Mouse (Mus musculus) gastrocnemius, adult 18-20 months (tissue): ENCODE results near the gene Narfl. TPM values are rescaled to one million over a fixed set of nuclear protein-coding genes. Genes with fewer than 3 reads are reported as not detected.
"Not testable (repeated sequence)": the region's sequence is repeated elsewhere in the genome, so short reads cannot be mapped to it uniquely, and the experiment has no call there.

Experiments used
- DNase-seq: peaks from one replicate; pipeline ENCODE4 v3.0.0; 2021; ENCODE audit warnings: low spot score
- total RNA-seq, 2 experiments: library from RNA; stranded (reverse); gene quantifications; 2 replicates each; pipeline ENCODE4 v1.2.3; 2021

The Narfl gene
- total RNA-seq, 2 experiments from 2014 or later: 27.3 to 29.2 TPM

DNA sequence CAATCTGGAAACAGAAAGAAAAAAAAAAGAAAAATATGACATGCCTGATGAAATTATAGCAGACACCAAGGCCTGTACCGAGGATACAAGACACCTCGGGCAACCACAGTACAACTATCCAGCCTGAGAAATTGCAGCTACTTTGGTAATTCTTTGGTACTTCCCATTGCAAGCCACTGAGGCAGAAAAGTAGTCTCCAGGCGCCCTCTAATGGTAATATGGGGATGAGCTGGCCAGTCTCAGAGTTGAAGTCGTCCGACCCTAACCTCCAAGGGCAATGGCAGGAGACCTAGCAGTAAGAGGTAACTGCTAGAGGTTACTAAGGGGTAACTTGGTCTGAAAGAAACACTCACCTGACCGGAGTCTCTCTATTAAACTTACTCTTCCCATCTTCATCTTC, 27.5 kb downstream of the Narfl start:
- peak; percentile 78 for DNase-seq

DNA sequence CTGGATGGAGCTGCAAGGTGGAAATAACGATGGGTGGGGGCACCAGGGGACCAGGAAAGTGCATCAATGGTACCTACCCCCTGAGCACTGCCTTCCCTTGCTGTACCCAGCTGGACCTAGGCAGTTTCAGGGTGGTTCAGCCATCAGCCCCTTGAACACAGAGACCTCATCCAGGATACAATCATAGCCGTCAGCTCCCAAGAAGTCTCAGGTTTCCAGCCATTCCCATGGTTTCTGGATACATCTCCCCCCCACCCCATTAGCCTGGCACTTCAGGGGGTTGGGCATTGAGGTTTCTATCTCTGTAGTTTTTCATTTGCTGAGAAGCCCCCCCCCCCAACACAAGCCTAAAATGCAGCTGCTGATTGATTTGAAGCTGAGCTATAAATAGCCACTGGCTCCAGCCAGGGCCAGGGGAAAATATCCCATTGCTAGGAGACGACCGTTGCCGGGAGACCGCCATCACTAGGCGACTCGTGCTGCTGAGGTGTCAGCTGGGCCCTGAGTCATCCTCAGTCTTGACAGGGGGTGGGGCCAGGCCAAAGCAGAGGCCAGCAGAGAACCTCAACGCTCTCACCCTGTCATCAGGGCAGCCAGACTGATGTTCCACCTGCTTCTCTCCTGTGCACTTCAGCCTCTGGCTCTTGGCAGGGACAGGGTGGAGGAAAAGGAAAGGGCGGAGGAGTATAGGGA, 29.4 kb downstream of the Narfl start:
- DNase-seq: peak; percentile 27

DNA sequence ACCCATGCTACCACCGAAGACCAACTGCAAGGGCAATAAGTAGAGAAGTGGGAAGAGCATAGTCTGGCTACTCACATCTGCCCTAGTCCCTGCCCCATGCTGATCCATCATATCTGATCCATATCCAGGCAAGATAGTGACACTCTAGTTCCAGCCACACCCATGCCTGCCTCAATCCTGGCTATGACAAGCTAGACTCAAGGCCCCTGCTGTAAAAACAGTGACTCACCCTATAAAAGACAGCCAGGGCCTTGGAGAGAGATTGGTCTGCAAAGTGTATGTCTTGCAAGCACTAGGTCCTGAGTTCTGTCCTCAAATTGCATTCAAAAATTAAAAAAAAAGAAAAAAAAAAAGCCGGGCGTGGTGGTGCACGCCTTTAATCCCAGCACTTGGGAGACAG, 32.9 kb downstream of the Narfl start:
- no peak for DNase-seq

DNA sequence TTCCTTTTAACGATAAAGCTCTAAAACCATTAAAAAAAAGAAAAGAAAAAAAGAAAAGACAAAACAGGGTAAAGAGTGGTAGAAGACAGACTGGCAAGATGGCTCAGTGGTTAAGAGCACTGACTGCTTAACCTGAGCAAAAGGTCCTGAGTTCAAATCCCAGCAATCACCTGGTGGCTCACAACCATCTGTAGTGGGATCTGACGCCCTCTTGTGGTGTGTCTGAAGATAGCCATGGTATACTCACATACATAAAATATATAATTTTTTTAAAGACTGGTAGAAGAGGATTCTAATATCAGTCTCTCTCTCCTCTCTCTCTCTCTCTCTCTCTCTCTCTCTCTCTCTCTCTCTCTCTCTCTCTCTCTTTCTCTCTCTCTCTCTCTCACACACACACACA, 33.9 kb downstream of the Narfl start:
- not testable (repeated sequence) for DNase-seq

DNA sequence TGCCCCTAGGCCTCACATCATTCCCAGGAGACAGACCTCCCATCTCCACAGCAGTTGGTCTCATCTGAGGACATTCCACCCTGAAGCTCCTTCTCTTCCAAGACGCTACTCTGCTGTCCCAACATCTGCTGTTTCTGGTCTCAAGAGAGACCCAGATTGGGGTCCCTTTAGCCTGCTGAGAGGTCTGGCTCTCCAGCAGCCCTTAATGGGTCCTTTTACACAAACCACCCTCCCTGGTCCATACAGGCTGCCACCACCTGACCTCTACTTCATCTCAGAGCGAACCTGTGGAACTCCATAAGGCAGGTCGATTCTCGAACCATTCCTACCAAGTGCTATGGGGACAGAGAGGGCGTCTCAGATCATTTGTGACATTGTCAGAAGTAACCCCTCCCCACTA, 34.5 kb downstream of the Narfl start:
- DNase-seq: no peak

DNA sequence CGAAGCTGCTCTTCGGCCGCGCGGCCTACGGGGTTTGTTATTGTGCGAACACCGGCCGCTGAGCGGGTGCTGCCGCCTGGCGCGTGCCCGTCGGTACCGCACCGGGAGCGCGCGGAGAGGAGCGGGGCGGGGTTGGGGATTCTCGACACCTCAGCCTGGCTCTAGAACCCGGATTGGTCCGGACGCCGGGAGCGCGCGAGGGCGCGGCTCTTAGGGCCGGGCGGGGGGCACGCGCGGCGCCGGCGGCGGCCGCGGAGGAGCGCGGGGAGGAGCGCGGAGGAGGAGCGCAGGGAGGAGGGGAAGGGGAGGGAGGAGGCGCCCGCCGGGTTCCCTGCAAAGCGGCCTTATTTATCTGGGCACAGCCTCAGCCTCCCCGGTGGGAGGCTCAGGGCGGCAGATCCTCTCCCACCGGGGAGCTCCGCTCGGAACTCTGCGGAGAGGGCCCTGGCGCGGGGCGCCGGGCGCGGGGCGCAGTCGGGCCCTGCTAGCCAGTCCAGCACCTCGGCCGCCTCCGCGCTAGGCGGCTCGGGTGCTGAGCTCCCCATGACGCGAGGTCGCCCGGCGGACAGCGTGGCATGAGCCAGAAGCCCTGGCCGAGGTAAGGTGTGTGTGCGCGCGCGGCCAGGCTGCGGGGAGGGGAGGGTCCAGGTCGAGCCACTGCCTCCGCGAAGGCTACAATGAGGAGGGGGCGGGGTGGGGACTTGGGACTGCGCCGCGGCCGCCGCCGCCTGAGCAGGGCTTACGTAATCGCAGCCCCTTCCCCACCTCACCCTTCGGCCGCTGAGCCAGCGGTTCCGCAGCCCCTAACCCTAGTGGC, 35.4 kb downstream of the Narfl start, which contains the start of gene Fbxl16:
TSS of gene Fbxl16 (plus strand) at position 297 of the 817 bp plus-strand sequence.
- DNase-seq: no peak

DNA sequence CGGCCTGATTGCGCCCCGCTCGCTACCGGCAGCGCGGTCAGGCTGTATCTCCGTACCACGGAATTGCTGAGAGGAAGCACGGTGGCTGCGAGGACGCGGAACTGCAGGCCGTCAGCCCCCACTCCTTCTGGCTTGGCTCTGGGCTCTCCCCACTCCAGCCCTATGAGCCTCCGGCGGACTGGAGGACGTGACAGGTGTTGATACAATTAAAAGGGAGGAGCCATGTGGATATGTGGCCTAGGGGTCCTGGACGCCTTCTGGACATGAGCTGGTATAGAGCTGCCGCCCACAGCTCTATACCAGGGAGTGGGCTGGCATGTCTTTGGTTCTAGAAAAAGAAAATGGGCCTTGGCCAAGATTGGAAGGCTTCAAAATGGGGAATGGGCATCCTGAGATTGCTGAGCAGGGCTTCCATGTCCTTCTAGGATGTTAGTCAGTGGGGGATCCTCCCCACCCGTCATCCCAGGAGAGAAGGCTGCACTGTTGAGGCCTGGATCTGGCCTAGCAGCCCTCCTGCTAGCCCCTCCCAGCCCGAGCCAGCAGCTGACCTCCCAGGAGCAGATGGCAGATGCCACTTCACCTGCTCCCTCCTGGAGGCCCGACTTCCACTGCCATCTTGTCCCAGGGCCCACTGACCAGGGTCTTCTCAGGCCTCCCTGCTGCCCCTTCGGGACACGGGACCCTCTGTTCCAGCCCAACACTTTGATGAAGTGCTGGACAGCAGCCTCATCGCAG, 36.2 kb downstream of the Narfl start:
- DNase-seq: no peak

DNA sequence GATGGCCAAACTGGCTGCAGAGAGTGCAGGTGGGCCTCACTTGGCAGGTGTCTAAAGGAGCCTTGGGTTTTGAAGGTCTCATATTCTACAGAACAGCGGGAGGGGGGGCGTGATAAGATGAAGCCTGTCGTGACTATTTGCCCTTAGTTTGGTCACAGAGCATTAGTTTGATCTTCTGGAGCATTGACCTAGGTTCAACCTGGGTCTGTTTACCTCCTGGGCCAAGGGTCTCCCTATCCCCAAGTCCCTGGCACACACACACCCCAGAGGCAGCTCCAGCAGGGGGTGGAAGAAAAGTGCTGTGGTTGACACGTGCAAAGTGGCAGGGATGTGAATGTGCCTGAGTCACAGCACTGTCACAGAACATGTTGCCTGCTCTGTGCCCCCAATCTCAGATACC, 37.3 kb downstream of the Narfl start:
- DNase-seq: no peak

DNA sequence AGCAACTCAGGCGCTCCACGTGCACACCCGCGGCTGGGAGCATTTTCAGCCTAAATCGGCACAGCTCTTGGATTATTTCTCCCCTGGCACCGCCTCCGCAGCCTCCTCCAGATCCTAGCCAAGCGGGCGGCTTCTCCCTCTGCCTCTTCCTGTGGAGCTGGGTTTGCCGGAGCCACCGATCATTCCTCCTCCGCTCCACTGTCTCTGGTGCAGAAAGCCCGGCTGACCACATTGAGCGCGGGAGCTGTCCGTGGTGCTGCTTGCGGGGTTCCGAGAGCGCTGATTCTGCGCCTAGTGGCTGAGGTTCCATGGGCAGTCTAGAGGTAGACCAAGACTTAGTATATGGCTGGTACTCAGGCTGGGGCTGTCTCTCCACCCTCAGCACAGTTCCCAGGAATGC, 39.9 kb downstream of the Narfl start:
- peak; percentile 71 for DNase-seq

DNA sequence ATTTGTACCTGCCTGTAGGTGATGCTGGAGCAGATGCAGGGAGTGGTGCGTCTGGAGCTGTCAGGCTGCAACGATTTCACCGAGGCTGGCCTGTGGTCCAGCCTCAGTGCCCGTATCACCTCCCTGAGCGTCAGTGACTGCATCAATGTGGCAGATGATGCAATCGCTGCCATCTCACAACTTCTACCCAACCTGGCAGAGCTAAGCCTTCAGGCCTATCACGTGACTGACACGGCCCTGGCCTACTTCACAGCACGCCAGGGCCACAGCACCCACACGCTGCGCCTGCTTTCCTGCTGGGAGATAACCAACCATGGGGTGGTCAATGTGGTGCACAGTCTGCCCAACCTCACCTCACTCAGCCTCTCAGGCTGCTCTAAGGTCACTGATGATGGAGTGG, 44.1 kb downstream of the Narfl start:
- DNase-seq: no peak

DNA sequence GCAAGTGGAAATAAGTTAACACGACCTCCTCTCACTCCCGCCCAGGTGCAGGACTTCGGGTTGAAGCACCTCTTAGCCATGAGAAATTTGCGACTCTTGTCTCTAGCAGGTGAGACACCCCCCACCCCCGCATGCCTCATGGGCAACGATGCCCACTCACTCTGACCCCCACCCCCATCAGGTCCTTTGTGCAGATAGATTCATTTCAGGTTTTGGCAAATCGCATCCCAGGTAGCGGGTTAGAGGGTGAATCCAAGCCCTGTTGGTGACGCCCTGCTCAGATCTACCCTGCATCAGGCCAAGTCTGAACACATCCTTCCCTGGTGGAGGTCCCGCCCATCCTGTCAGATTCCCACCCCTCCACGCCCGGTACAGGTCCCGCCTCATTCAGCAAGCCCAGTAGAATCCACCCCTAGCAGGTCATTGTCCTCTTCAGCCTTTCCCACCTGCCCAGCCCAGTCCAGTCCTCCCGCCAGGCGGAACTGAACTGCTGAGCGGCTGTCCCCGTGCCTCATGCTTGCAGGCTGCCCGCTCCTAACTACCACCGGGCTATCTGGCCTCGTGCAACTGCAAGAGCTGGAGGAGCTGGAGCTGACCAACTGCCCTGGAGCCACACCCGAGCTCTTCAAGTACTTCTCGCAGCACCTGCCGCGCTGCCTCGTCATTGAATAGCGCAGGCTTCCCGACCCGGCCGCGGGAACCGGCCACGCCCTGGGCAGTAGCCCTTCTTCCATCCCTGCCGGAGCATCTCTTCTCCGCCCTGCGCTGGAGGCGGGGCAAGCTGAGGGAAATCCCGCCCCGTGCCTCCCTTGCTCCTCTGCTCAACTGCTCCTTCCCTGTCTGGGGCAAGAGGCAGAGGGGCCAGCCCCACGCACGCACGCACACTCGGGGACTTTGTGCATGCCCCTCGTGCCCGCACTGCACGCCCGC, 45.5 kb downstream of the Narfl start:
- DNase-seq: no peak

DNA sequence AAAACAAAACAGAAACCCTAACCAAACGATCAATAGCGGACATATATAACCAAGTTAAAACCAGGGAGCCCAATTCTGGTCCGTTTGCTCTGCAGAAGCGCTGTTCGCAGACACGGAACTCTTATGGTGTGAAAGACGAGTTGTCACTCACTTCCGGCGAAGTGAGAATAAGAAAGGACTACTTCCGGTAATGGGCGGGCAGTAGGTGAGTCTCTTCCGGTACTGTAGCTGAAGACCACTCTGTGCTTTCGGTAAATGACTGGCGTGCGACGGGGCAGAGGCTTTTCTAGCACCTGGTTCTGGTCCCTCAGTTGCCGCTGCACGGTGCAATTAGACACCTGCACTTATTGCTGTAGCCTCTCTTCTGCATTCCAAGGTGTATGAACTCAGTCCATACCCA, 49.9 kb downstream of the Narfl start, which contains the start of gene Wdr24:
TSS of gene Wdr24 (plus strand) at position 176 of the 400 bp plus-strand sequence.
- peak; percentile 84 for DNase-seq

DNA sequence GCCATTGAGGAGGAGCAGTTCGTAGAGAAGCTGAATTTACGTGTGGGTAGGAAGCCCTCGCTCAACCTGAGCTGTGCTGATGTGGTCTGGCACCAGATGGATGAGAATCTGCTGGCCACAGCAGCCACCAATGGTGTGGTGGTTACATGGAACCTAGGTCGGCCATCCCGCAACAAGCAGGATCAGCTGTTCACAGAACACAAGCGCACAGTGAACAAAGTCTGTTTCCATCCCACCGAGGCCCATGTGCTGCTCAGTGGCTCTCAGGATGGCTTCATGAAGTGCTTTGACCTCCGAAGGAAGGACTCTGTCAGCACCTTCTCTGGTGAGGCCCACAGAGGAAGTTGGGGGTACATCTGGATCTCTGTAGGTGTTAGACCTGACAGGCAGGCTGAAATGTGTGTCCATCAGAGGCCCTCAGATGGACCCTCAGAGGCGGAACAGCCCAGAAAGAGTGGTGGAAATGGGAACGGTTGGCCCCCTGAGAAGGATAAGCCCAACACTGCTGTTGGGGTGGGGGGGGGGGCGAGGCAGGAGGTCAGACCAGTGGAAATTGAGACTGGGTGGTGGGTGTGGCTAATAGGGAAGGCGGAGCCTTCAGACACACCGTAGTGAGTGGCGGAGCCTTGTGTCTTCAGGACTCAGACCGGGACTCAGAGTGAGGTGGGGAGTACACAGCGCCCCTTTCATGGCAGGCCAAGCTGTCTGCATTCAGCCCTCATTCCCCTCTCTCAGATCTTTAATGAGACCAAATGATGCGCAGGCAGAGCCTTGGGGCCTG, 51.0 kb downstream of the Narfl start:
- no peak for DNase-seq

DNA sequence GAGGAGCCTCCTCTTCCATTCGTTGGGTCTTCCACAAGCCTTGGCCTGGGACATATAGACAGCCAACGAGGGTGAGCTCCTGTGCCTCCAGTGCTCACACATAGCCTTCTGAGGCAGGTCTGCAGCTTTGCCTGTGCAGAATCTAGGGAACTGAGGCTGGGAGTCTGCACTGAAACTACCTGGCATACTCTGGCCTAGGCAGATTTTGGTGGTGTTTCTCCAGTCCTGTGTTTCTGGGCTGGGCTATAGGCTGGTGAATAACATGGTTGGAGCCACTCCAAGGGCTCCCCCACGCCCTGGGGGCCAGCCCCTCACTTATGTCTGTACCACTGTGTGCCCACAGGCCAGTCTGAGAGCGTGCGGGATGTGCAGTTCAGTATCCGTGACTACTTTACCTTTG, 51.7 kb downstream of the Narfl start:
- no peak for DNase-seq

DNA sequence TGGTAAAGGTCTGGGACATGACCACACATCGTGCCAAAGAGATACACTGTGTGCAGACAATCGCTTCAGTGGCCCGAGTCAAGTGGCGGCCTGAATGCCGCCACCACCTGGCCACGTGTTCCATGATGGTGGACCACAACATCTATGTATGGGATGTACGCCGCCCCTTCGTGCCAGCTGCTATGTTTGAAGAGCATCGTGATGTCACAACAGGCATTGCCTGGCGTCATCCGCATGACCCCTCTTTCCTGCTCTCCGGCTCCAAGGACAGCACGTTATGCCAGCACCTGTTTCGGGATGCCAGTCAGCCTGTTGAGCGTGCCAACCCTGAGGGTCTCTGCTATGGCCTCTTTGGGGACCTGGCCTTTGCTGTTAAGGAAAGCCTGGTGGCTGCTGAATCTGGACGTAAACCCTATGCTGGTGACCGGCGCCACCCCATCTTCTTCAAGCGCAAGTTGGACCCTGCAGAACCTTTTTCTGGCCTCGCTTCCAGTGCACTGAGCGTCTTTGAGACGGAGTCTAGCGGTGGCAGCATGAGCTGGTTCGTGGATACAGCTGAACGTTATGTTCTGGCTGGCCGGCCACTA, 52.5 kb downstream of the Narfl start:
- no peak for DNase-seq

DNA sequence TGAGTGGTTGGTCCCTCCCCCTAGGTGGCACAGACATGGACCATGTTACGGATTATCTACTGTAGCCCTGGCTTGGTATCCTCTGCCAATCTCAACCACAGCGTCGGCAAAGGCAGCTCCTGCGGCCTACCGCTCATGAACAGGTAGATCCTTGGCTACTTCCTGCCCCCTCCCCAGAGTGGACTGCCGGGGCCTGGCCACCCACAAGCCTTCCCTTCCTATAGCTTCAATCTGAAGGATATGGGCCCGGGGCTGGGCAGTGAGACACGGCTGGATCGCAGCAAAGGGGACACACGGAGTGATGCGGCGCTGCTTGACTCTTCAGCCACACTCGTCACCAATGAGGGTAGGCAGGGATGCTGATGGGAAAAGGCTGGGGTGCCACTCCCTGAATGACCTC, 53.4 kb downstream of the Narfl start:
- no peak for DNase-seq

DNA sequence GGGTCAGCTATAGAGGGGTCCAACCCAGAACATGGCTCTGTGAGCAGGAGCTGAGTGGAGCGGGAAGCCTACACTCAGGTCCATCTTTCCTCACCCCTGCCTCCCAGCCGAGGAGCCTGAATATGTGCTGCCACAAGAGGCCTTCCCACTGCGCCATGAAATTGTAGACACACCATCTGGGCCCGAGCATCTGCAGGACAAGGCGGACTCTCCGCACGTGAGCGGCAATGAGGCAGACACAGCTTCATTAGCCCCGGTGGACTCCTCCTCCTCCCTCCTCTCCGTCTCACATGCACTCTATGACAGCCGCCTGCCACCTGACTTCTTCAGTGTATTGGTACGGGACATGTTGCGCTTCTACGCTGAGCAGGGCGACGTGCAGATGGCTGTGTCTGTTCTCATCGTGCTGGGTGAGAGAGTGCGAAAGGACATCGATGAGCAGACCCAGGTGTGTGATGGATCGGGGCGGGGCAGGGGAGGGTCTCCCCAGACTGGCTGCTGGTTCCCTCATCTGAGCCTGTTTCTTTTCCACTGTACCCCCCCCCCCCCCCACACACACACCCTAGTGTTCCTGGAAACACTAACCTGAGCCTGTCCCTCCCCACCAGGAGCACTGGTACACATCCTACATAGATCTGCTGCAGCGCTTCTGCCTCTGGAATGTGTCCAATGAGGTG, 54.1 kb downstream of the Narfl start:
- DNase-seq: no peak

DNA sequence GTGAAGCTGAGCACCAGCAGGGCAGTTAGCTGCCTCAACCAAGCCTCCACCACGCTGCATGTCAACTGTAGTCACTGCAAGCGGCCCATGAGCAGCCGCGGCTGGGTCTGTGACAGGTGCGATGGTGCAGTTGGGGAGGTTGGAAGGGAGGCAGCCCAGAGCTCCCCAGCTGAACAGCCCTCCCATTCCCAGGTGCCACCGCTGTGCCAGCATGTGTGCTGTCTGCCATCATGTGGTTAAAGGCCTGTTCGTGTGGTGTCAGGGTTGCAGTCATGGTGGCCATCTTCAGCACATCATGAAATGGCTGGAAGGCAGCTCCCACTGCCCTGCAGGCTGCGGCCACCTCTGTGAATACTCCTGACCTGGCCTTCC, 54.6 kb downstream of the Narfl start:
- DNase-seq: no peak
